Mouse (Mus musculus): Measurements from ENCODE around the gene Csnk1g2.

The Csnk1g2 gene

GRCm38 (mm10) chr10:80664197-80665015 lies 41.8 kb downstream of the Csnk1g2 start:
- in situ Hi-C loops (cut with MboI, MseI): no loop called here

- in situ Hi-C loops (cut with MboI, MseI): no loop called here
Measured at GRCm38 (mm10) chr10:80665016-80665380, 42.4 kb downstream of the Csnk1g2 start.

GRCm38 (mm10) chr10:80665459-80665858 lies 42.8 kb downstream of the Csnk1g2 start:
- in situ Hi-C loops (cut with MboI, MseI): no loop called here

DNA sequence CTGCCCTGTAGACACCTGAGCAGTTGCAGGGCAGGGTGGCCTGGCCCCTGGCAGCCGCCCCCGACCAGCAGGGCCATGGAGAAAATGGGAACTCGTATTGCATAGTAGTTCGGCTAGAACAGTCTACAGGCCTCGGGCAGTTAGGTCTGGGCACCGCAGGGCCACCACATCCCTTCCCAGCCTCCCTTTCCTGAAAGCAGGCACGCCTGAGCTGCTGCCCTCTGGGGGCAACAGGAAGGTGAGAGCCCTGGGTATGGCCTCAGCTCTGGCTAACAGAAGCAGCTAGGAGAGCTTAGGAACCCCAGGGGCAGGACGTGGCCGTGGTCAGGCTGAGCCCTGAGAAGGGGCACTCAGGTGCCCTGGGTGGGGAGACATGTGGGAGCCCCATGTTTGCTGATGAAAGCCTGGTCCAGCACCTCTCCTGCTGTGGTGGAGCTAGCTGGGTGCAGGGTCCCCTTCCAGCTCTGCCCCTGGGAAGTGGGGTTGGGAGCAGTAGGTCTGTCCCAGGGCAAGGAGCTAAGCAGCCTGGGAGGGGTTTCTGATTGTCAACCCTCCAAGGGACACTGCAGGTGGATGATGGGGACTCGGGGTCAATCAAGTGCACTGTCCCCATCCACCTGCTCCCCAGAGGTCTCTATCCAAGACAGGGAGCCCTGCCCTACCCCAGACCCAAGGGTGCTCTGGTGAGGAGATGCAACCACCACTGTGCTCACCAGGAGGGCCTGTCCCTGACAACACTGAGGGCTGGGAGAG lies 43.5 kb downstream of the Csnk1g2 start:
- in situ Hi-C loops (cut with MboI, MseI): no loop called here

DNA sequence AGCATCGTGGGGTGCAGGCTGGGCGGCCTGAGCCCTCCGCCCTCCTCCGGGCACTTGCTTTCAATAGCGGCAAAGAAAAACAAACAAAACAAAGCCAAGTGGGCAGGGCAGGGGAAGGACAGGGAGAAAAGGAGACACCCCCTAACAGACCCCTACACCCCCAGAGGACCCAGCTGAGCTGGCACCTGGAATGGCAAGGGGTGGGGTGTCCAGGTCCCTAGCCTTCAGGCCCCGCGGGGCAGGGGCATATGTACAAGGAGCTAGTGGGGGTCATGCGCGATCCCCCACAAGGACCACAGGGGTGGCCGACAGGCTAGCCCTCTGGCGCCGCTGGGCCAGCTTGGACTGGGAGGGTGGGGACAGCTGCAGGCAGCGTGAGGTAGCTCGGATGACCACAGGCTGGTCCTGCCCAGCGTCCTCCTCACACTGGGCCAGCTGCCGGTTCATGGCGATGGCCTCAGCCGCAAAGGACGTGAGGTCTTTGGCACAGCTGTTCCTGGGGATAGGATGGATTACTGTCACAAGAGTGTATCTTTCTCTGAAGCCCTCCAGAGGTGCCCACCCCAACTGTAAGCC lies 44.3 kb downstream of the Csnk1g2 start:
- in situ Hi-C loops (cut with MboI, MseI): no loop called here

GRCm38 (mm10) chr10:80668614-80669013 lies 46.0 kb downstream of the Csnk1g2 start:
- in situ Hi-C loops (cut with MboI, MseI): no loop called here

- in situ Hi-C loops (cut with MboI, MseI): no loop called here
Measured at GRCm38 (mm10) chr10:80669018-80669417, 46.4 kb downstream of the Csnk1g2 start.

- in situ Hi-C loops (cut with MboI, MseI): no loop called here
Measured at GRCm38 (mm10) chr10:80669737-80670485, 47.3 kb downstream of the Csnk1g2 start.

DNA sequence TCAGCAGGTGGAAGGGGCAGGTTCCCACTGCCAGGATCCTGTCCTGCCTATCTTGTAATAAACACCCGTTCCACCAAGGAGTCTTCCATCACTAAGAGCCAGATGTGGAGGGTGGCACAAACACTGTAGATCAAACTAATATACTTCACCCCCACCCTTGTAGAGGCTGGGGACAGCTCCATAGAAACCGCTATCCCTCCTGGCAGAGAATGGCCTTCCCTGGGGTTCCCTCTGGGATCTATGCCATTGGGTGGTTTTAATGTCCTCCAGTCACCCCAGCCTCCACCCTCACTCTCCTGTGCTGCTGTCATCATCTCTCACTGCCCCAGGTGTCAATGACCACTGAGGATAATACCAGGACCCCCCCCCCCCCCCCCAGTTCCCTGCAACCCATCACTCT lies 47.9 kb downstream of the Csnk1g2 start:
- in situ Hi-C loops (cut with MboI, MseI): no loop called here

DNA sequence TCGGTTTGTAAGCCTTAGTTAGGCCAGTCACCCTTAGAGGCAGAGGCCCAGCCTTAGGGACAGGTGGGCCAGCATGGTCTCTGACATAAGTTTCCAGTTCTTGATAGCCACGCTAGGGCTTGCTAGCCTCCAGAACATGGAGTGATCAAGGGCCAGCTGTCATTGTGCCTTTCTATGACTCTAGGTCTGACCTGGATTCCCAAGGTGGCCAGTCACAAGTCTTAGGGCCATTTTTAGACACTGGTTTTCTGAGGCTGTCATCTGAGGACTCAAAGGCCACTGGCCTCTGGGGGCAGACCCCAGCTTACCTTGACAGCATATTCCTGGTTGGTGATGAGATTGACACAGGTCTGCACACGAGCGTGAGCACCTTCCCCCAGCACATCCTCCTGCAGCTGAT lies 48.6 kb downstream of the Csnk1g2 start:
- in situ Hi-C loops (cut with MboI, MseI): no loop called here

GRCm38 (mm10) chr10:80671936-80672690 lies 49.5 kb downstream of the Csnk1g2 start:
- in situ Hi-C loops (cut with MboI, MseI): no loop called here

GRCm38 (mm10) chr10:80673690-80674089 lies 51.1 kb downstream of the Csnk1g2 start:
- in situ Hi-C loops (cut with MboI, MseI): no loop called here

DNA sequence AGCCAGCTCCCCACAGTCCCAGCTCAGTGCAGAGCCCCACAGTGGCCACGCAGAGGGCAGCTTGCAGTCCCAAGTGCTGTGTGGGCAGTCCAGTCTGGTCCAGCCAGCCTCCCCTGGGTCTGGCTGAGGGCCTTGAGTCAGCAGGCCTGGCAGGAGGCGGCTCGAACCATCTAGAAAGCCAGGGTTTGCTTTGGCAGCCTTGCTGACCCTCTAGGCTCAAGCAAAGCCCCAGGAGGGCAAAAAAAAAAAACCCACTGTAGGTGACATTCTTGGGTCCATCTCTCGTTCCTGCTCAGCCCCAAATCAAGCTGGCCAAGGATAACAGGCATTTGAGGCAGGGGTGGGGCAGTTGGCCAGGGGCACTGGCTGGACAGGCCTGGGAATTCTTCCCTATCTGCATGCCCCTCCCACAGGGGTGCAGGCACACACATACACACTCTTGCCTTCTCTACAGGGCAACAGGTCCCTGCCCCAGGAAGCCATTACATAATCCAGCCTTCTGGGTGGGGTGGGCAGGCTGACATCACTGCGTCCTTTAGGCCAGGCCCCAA lies 51.6 kb downstream of the Csnk1g2 start:
- in situ Hi-C loops (cut with MboI, MseI): no loop called here

DNA sequence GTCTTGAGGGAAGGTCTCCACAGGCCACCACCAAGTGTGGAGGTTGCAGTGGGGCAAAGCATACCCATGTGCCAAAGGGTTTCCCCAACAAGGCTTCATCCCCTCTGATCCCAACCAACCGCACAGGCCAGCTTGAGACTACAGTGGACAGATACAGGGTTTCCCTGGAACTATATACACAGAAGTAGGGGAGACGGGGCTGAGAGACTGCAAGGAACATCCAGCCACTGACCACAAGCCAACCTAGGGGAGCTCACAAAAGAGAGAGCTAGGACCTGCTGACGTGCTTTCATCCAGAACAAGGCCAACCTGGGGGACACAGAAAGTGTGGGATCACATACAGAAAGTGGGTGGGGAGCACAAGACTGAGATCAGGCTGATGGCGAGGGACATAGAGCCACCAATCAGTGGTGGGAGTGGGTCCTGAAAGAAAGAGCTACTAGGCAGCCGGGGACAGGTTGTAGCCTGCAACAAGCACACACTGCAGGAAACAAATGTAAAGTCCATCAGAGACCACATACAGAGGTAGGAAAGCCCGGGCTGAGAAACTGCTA lies 52.3 kb downstream of the Csnk1g2 start:
- in situ Hi-C loops (cut with MboI, MseI): loop anchor here (5.0 kb wide), 1 partner anchor 98 kb away; the partner anchor contains the start of gene Klf16

DNA sequence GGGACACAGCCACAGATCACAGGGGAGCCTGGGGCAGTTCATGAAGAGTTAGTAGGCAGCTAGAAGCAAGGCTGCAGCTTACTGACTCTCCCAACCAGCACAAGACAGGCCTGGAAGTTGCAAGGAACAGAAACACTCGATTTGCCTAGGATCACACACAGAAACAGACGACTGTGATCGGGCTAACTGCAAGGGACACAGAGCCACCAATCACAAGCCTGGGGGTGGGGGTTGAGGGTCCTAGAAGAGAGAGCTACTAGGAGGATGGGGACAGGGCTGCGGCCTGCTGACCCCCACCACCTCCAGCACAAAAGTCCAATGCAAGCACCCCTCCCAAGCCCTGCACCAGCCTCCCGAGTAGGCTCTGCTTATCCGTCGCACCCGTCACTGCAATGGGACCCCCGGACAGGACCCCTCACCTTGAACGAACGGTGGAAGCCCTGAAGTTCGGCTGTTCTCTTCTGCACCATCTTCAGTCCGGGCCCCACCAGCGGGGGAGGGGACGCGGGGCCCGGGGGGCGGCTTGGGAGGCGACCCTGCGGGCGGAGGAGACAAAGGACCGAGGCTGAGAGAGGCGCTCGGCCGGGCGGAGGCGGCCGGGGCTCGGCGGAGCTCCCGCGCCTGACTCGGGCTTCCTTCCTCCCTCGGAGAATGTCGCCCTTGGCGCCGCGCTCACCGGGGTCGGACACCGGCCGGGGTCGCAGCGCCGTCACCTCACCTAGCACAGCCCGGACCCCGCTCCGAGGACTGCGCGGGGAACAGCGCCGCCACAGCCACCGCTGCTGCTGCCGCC lies 53.0 kb downstream of the Csnk1g2 start:
- in situ Hi-C loops (cut with MboI, MseI): loop anchor here (5.0 kb wide), 1 partner anchor 98 kb away; the partner anchor contains the start of gene Klf16

- in situ Hi-C loops (cut with MboI, MseI): loop anchor here (5.0 kb wide), 1 partner anchor 99 kb away; the partner anchor contains the start of gene Klf16
Measured at GRCm38 (mm10) chr10:80676198-80676928, 53.7 kb downstream of the Csnk1g2 start.

DNA sequence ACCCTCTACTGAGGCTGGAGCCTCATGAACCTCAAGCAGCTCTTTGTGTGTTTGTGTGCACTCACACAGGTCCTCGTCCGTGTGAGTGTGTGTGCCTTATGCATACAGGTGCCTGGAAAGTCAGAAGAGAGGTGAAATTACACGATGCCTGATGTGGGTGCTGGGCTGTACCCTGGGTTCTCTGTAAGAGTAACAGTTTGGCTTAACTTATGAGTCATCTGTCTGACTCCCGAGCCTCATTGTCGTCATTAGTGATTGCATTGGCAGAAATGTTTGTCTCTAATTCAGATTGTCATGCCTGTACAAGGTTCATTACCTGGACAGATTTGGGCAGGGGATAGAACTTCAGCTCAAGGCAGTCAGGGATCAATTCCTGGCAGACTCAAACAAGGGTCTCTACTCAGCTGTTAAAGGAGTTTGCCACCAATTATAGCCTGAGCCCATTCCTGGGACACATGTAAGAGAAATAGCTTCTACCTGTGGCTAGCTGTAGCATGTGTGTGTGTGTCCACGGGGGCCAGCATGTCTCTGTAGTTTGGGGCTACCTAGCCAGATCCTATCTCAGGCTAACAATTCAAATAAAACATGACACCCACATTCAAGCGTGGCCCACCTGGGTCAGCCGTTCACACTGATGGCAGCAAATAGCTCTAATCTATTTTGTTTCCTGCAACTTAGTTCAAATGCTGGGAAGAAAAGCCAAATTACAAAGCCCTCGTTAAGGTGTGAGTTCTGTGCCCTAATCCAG lies 54.7 kb downstream of the Csnk1g2 start:
- in situ Hi-C loops (cut with MboI, MseI): loop anchor here (5.0 kb wide), 1 partner anchor 100 kb away; the partner anchor contains the start of gene Klf16

DNA sequence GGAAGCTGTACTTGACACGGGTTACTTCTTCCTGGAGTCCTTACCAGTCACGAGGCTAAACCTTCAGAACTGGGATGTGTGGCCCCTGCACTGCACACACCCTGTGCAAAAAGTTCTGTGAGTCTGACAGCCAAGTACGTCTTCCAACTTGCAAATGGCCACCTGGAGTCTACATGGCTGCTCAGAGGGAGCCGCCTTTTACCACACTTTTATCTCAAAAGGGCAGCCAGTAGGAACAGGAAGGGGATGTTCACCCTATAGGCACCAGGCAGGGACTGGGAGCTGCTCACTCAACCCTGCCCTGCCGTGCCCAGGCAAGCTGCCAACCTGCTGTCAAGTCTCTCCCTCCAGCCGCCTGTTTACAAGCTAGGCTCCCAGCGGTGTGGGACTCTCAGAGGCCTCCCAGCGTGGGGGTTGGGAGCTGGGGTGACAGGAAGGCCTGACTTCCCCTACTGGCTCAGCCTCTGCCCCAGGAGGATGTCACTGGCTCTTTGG lies 55.4 kb downstream of the Csnk1g2 start, which contains the start of gene Mknk2:
TSS of gene Mknk2 (minus strand) at position 171 of the 495 bp plus-strand sequence.
- in situ Hi-C loops (cut with MboI, MseI): loop anchor here (5.0 kb wide), 1 partner anchor 101 kb away; the partner anchor contains the start of gene Klf16
